Mouse (Mus musculus): ENCODE measurements around the gene Elmo3.

Elmo3 gene

GRCm38 (mm10) chr8:105298351-105299252, 6.8 kb upstream of the Elmo3 start:
- no peak for DNase-seq (ENCODE audit: low read depth, low spot score)

- DNase-seq (ENCODE audit: low read depth, low spot score): no peak
These were observed 5.4 kb upstream of the Elmo3 start for GRCm38 (mm10) chr8:105299962-105300361.

- DNase-seq (ENCODE audit: low read depth, low spot score): no peak
These were observed 2.0 kb upstream of the Elmo3 start for GRCm38 (mm10) chr8:105303396-105303795.

- no peak for DNase-seq (ENCODE audit: low read depth, low spot score)
These were observed 1.5 kb upstream of the Elmo3 start for GRCm38 (mm10) chr8:105303874-105304273.

- peak; percentile 77 for DNase-seq (ENCODE audit: low read depth, low spot score)
These were observed 833 bp upstream of the Elmo3 start for GRCm38 (mm10) chr8:105304325-105305210.

- DNase-seq (ENCODE audit: low read depth, low spot score): no peak
These were observed 818 bp downstream of the Elmo3 start for GRCm38 (mm10) chr8:105306146-105306691.

GRCm38 (mm10) chr8:105307670-105308069, 2.3 kb downstream of the Elmo3 start:
- no peak for DNase-seq (ENCODE audit: low read depth, low spot score)

GRCm38 (mm10) chr8:105308428-105308827, 3.0 kb downstream of the Elmo3 start:
- DNase-seq (ENCODE audit: low read depth, low spot score): no peak

- no peak for DNase-seq (ENCODE audit: low read depth, low spot score)
These were observed 3.9 kb downstream of the Elmo3 start for GRCm38 (mm10) chr8:105309142-105309847.

GRCm38 (mm10) chr8:105310118-105310517, 4.7 kb downstream of the Elmo3 start:
- DNase-seq (ENCODE audit: low read depth, low spot score): no peak

- DNase-seq (ENCODE audit: low read depth, low spot score): no peak
These were observed 6.3 kb downstream of the Elmo3 start for GRCm38 (mm10) chr8:105311718-105312117.

GRCm38 (mm10) chr8:105312891-105313481, 7.6 kb downstream of the Elmo3 start:
- DNase-seq (ENCODE audit: low read depth, low spot score): no peak

GRCm38 (mm10) chr8:105313622-105314402, 8.4 kb downstream of the Elmo3 start:
- no peak for DNase-seq (ENCODE audit: low read depth, low spot score)

- DNase-seq (ENCODE audit: low read depth, low spot score): no peak
These were observed 9.8 kb downstream of the Elmo3 start for GRCm38 (mm10) chr8:105315073-105315769.

GRCm38 (mm10) chr8:105317941-105318340, 12.5 kb downstream of the Elmo3 start:
- DNase-seq (ENCODE audit: low read depth, low spot score): peak; percentile 79

- DNase-seq (ENCODE audit: low read depth, low spot score): no peak
These were observed 13.3 kb downstream of the Elmo3 start for GRCm38 (mm10) chr8:105318662-105319190.

GRCm38 (mm10) chr8:105323183-105323582, 17.8 kb downstream of the Elmo3 start:
- no peak for DNase-seq (ENCODE audit: low read depth, low spot score)

- DNase-seq (ENCODE audit: low read depth, low spot score): no peak
These were observed 20.3 kb downstream of the Elmo3 start for GRCm38 (mm10) chr8:105325641-105326093.

- peak; percentile 92 for DNase-seq (ENCODE audit: low read depth, low spot score)
These were observed 20.8 kb downstream of the Elmo3 start, which contains the start of the genes Lrrc29 and Tmem208 for GRCm38 (mm10) chr8:105326141-105326672. Gene Lrrc29, minus strand, starts transcription at chr8:105326278. Gene Tmem208, plus strand, starts transcription at chr8:105326354.

All from skeletal muscle tissue, adult 2 months (tissue).